Mouse (Mus musculus) embryonic facial prominence, embryonic 12.5 days (tissue): ENCODE measurements around the gene Psmg1. TPM values are rescaled to one million over a fixed set of nuclear protein-coding genes. Genes with fewer than 3 reads are reported as not detected.
A peak's percentile ranks its signal among the peaks of the same experiment; 100 is the strongest.
"Not testable (repeated sequence)": the region's sequence is repeated elsewhere in the genome, so short reads cannot be mapped to it uniquely, and the experiment has no call there.

Experiments
- ATAC-seq: fragments of 200-750 bp; cut with Nextera tagmentation; 2 replicates; pipeline ENCODE4 v1.8.0; 2017; ENCODE audit not compliant: insufficient number of reproducible peaks, insufficient read depth, low FRiP score, low TSS enrichment
- H3K27ac ChIP-seq: fragments of 300-500 bp; sonication (generic); 2 replicates; pipeline ENCODE4 v1.5.1; 2016; ENCODE audit warnings: mild to moderate bottlenecking
- H3K27me3 ChIP-seq: fragments of 300-500 bp; sonication (generic); 2 replicates; pipeline ENCODE4 v1.6.1; 2016; ENCODE audit warnings: mild to moderate bottlenecking, moderate library complexity
- H3K36me3 ChIP-seq: fragments of 300-500 bp; sonication (generic); 2 replicates; pipeline ENCODE4 v1.6.1; 2016; ENCODE audit warnings: mild to moderate bottlenecking
- H3K4me1 ChIP-seq: fragments of 300-500 bp; sonication (generic); 2 replicates; pipeline ENCODE4 v1.6.1; 2016
- H3K4me2 ChIP-seq: fragments of 300-500 bp; sonication (generic); replicated peaks from 2 replicates; pipeline ENCODE4 v1.6.1; 2016; ENCODE audit warnings: mild to moderate bottlenecking, moderate library complexity
- H3K4me3 ChIP-seq: fragments of 300-500 bp; sonication (generic); 2 replicates; pipeline ENCODE4 v1.5.1; 2016; ENCODE audit warnings: mild to moderate bottlenecking
- H3K9ac ChIP-seq: fragments of 300-500 bp; sonication (generic); 2 replicates; pipeline ENCODE4 v1.6.1; 2016; ENCODE audit warnings: mild to moderate bottlenecking, moderate library complexity
- H3K9me3 ChIP-seq: fragments of 300-500 bp; sonication (generic); 2 replicates; pipeline ENCODE4 v1.6.1; 2016; ENCODE audit warnings: mild to moderate bottlenecking, moderate library complexity
- WGBS: fragments of 180-500 bp; shearing (Covaris S2); methylation state at CpG from one replicate; pipeline ENCODE4 v1.1.7; 2016; 5-methylcytosine and 5-hydroxymethylcytosine counted together
- polyA plus RNA-seq: library from polyadenylated mRNA; unstranded; fragments of >200 nt; fragmentation: Nextera tagmentation; extraction: Ambion mirVana; gene quantifications from 2 replicates; pipeline ENCODE4 v1.2.1, GENCODE M21; 2016

Psmg1 gene
- polyA plus RNA-seq, 1 experiment from 2014 or later = 95.1 TPM

- H3K9ac ChIP-seq, H3K4me3 ChIP-seq, H3K27me3 ChIP-seq, H3K27ac ChIP-seq, H3K4me2 ChIP-seq, H3K9me3 ChIP-seq, ATAC-seq: not testable (repeated sequence)
- 90% methylated on average over 4 of the region's 4 CpGs for WGBS
- Histone ChIP-seq H3K4me1 (peaks cover 12% of the 10 kb centered on the region; the same call in 1 of the 2 replicates), H3K36me3 (peaks cover 28% of the 10 kb centered on the region)
Measured at GRCm38 (mm10) chr16:95994576-95994975, 3.8 kb upstream of the Psmg1 start.

GRCm38 (mm10) chr16:95992596-95992995 lies 1.8 kb upstream of the Psmg1 start:
- Histone ChIP-seq H3K4me2 (no peak overlapping the region), H3K9ac (no peak overlapping the region), H3K27ac (no peak overlapping the region), H3K36me3 (peaks cover 29% of the 10 kb centered on the region), H3K4me1 (peaks cover 17% of the 10 kb centered on the region; the same call in 1 of the 2 replicates), H3K4me3 (no peak overlapping the region), H3K9me3 (no peaks in the 10 kb centered on the region), H3K27me3 (no peaks in the 10 kb centered on the region)
- 45% methylated on average over 5 of the region's 5 CpGs for WGBS
- ATAC-seq = no peak

GRCm38 (mm10) chr16:95991122-95991900 lies 551 bp upstream of the Psmg1 start:
- H3K36me3 ChIP-seq = peaks cover 35% of the 10 kb centered on the region
- H3K4me2 ChIP-seq = peak overlapping the region; percentile 60
- no peaks in the 10 kb centered on the region for H3K27me3 ChIP-seq
- peak overlapping the region; percentile 76 for H3K4me3 ChIP-seq
- peaks cover 17% of the 10 kb centered on the region; the same call in 1 of the 2 replicates for H3K4me1 ChIP-seq
- peak overlapping the region; percentile 84 for H3K9ac ChIP-seq
- H3K27ac ChIP-seq = peak overlapping the region; percentile 92
- H3K9me3 ChIP-seq = no peaks in the 10 kb centered on the region
- WGBS = 6% methylated on average over 10 of the region's 10 CpGs
- no peak for ATAC-seq

GRCm38 (mm10) chr16:95984911-95985310 lies 5.8 kb downstream of the Psmg1 start:
- H3K4me2 ChIP-seq = no peak overlapping the region
- peaks cover 62% of the 10 kb centered on the region for H3K36me3 ChIP-seq
- no peak overlapping the region for H3K9ac ChIP-seq
- WGBS = 89% methylated on average over 5 of the region's 5 CpGs
- H3K27ac ChIP-seq = no peak overlapping the region
- H3K4me1 ChIP-seq = peaks cover 7% of the 10 kb centered on the region; the same call in 1 of the 2 replicates
- H3K4me3 ChIP-seq = no peak overlapping the region
- no peaks in the 10 kb centered on the region for H3K9me3 ChIP-seq
- no peaks in the 10 kb centered on the region for H3K27me3 ChIP-seq
- ATAC-seq = no peak

GRCm38 (mm10) chr16:95983601-95984000 lies 7.2 kb downstream of the Psmg1 start:
- Histone ChIP-seq H3K4me3 (no peak overlapping the region), H3K4me1 (no peaks in the 10 kb centered on the region), H3K9me3 (no peaks in the 10 kb centered on the region), H3K36me3 (peaks cover 66% of the 10 kb centered on the region), H3K4me2 (no peak overlapping the region), H3K27ac (no peak overlapping the region), H3K9ac (no peak overlapping the region), H3K27me3 (no peaks in the 10 kb centered on the region)
- 80% methylated on average over 7 of the region's 7 CpGs for WGBS
- ATAC-seq = no peak

GRCm38 (mm10) chr16:95970841-95971240 lies 19.9 kb downstream of the Psmg1 start:
- no peaks in the 10 kb centered on the region for H3K4me1 ChIP-seq
- no peaks in the 10 kb centered on the region for H3K27me3 ChIP-seq
- H3K4me2 ChIP-seq = no peak overlapping the region
- H3K4me3 ChIP-seq = no peak overlapping the region
- WGBS = 81% methylated on average over 2 of the region's 2 CpGs
- no peaks in the 10 kb centered on the region for H3K9me3 ChIP-seq
- H3K36me3 ChIP-seq = no peaks in the 10 kb centered on the region
- no peak for ATAC-seq
- no peak overlapping the region for H3K9ac ChIP-seq
- H3K27ac ChIP-seq = no peak overlapping the region

GRCm38 (mm10) chr16:95967455-95967854 lies 23.3 kb downstream of the Psmg1 start:
- H3K9ac ChIP-seq = no peak overlapping the region

GRCm38 (mm10) chr16:95964427-95965023 lies 26.2 kb downstream of the Psmg1 start:
- Histone ChIP-seq H3K4me1 (peaks cover 12% of the 10 kb centered on the region), H3K27ac (no peak overlapping the region), H3K9me3 (no peaks in the 10 kb centered on the region), H3K4me3 (no peak overlapping the region), H3K36me3 (no peaks in the 10 kb centered on the region), H3K4me2 (no peak overlapping the region), H3K9ac (no peak overlapping the region), H3K27me3 (no peaks in the 10 kb centered on the region)
- ATAC-seq = no peak
- WGBS = 46% methylated on average over 11 of the region's 11 CpGs

More at GRCm38 (mm10) chr16:95967455-95967854, 23.3 kb downstream of the Psmg1 start:
- no peak overlapping the region for H3K4me3 ChIP-seq
- no peak for ATAC-seq
- H3K36me3 ChIP-seq = no peaks in the 10 kb centered on the region
- H3K9me3 ChIP-seq = no peaks in the 10 kb centered on the region
- WGBS = 83% methylated on average over 11 of the region's 11 CpGs
- no peaks in the 10 kb centered on the region for H3K27me3 ChIP-seq
- H3K27ac ChIP-seq = no peak overlapping the region
- H3K4me2 ChIP-seq = no peak overlapping the region
- H3K4me1 ChIP-seq = peaks cover 8% of the 10 kb centered on the region

- not testable (repeated sequence) for H3K9me3 ChIP-seq, H3K9ac ChIP-seq, H3K4me2 ChIP-seq, ATAC-seq, H3K4me3 ChIP-seq, H3K27ac ChIP-seq, H3K36me3 ChIP-seq, H3K27me3 ChIP-seq
- H3K4me1 ChIP-seq = peaks cover 12% of the 10 kb centered on the region
- WGBS = 43% methylated on average over 1 of the region's 1 CpGs
Measured at GRCm38 (mm10) chr16:95961484-95961883, 29.3 kb downstream of the Psmg1 start.

- 98% methylated on average over 2 of the region's 2 CpGs for WGBS
- peaks cover 12% of the 10 kb centered on the region for H3K4me1 ChIP-seq
- ATAC-seq, H3K27me3 ChIP-seq, H3K9ac ChIP-seq, H3K27ac ChIP-seq, H3K36me3 ChIP-seq, H3K9me3 ChIP-seq, H3K4me3 ChIP-seq, H3K4me2 ChIP-seq: not testable (repeated sequence)
Measured at GRCm38 (mm10) chr16:95960689-95961088, 30.1 kb downstream of the Psmg1 start.

GRCm38 (mm10) chr16:95958080-95958479 lies 32.7 kb downstream of the Psmg1 start:
- Histone ChIP-seq H3K4me3 (no peak overlapping the region), H3K27me3 (no peaks in the 10 kb centered on the region), H3K9ac (no peak overlapping the region), H3K9me3 (no peaks in the 10 kb centered on the region), H3K4me2 (no peak overlapping the region), H3K4me1 (peaks cover 10% of the 10 kb centered on the region), H3K36me3 (no peaks in the 10 kb centered on the region), H3K27ac (no peak overlapping the region)
- 89% methylated on average over 8 of the region's 8 CpGs for WGBS
- no peak for ATAC-seq

- no peak overlapping the region for H3K4me2 ChIP-seq
- ATAC-seq = no peak
Measured at GRCm38 (mm10) chr16:95956618-95957017, 34.1 kb downstream of the Psmg1 start.

More at GRCm38 (mm10) chr16:95956618-95957017, 34.1 kb downstream of the Psmg1 start:
- H3K9ac ChIP-seq = no peak overlapping the region
- 69% methylated on average over 5 of the region's 5 CpGs for WGBS
- H3K9me3 ChIP-seq = no peaks in the 10 kb centered on the region
- H3K4me1 ChIP-seq = no peaks in the 10 kb centered on the region
- H3K36me3 ChIP-seq = no peaks in the 10 kb centered on the region
- H3K27ac ChIP-seq = no peak overlapping the region
- H3K27me3 ChIP-seq = no peaks in the 10 kb centered on the region
- no peak overlapping the region for H3K4me3 ChIP-seq
